Mouse (Mus musculus): ENCODE measurements around the gene Anxa9.

Anxa9 gene

GRCm38 (mm10) chr3:95313476-95313875, 6.5 kb upstream of the Anxa9 start:
- no peak for DNase-seq

GRCm38 (mm10) chr3:95312623-95313022, 5.6 kb upstream of the Anxa9 start:
- DNase-seq: peak; percentile 96

GRCm38 (mm10) chr3:95310968-95311882, 4.2 kb upstream of the Anxa9 start:
- peak; percentile 94 for DNase-seq

- peak; percentile 76 for DNase-seq
These were observed 3.5 kb upstream of the Anxa9 start for GRCm38 (mm10) chr3:95310496-95310895.

- peak; percentile 91 for DNase-seq
These were observed 732 bp downstream of the Anxa9 start for GRCm38 (mm10) chr3:95306244-95306643.

GRCm38 (mm10) chr3:95301204-95301796, 5.7 kb downstream of the Anxa9 start:
- DNase-seq: peak; percentile 85

GRCm38 (mm10) chr3:95298018-95298417, 9.0 kb downstream of the Anxa9 start:
- no peak for DNase-seq

GRCm38 (mm10) chr3:95296103-95296469, 10.9 kb downstream of the Anxa9 start:
- DNase-seq: peak; percentile 92

- DNase-seq: no peak
These were observed 11.5 kb downstream of the Anxa9 start for GRCm38 (mm10) chr3:95295321-95296102.

- DNase-seq: no peak
These were observed 12.3 kb downstream of the Anxa9 start for GRCm38 (mm10) chr3:95294718-95295117.

- DNase-seq: no peak
These were observed 12.7 kb downstream of the Anxa9 start for GRCm38 (mm10) chr3:95294316-95294715.

- no peak for DNase-seq
These were observed 13.4 kb downstream of the Anxa9 start for GRCm38 (mm10) chr3:95293537-95293936.

GRCm38 (mm10) chr3:95292899-95293298, 14.1 kb downstream of the Anxa9 start:
- no peak for DNase-seq

- no peak for DNase-seq
These were observed 15.9 kb downstream of the Anxa9 start for GRCm38 (mm10) chr3:95291041-95291440.

- DNase-seq: no peak
These were observed 16.8 kb downstream of the Anxa9 start for GRCm38 (mm10) chr3:95290156-95290555.

- no peak for DNase-seq
These were observed 17.6 kb downstream of the Anxa9 start for GRCm38 (mm10) chr3:95289419-95289818.

GRCm38 (mm10) chr3:95287541-95287940, 19.4 kb downstream of the Anxa9 start:
- DNase-seq: no peak

- peak; percentile 96 for DNase-seq
These were observed 20.5 kb downstream of the Anxa9 start for GRCm38 (mm10) chr3:95286510-95286909.

GRCm38 (mm10) chr3:95286011-95286410, 21.0 kb downstream of the Anxa9 start:
- no peak for DNase-seq

GRCm38 (mm10) chr3:95285390-95285789, 21.6 kb downstream of the Anxa9 start:
- DNase-seq: no peak

- DNase-seq: no peak
These were observed 22.3 kb downstream of the Anxa9 start for GRCm38 (mm10) chr3:95284501-95285281.

- no peak for DNase-seq
These were observed 22.9 kb downstream of the Anxa9 start for GRCm38 (mm10) chr3:95284062-95284461.

- DNase-seq: no peak
These were observed 23.4 kb downstream of the Anxa9 start for GRCm38 (mm10) chr3:95283589-95283941.
